30 mouse cellular contexts compared by ENCODE assay signal in the genomic region with DNA sequence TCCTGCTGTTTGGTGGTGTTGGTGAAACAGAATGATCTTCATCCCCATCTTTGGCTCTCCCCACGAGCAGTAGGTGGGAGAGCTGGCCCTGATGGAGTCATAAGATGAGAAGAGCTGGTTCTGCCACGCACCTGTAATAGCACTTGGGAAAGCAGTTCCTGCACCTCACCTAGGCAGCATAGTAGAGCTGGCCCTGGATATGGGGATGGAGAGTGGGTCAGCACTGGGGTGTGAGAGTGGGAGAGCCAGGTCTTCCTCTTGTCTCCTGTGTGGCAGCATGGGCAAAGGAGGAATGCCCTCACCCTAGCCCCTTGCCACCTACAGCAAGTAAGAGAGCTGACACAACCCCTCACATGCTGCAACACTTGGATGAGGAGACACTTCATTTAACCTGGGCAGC. TPM values are rescaled to one million over a fixed set of nuclear protein-coding genes. Genes with fewer than 3 reads are reported as not detected.
"Had no signal": no experiment of that assay in that cellular context is flagged by ENCODE, and none has a peak within 500 bp of the region (broad histone marks: within the 10 kb centered on the region; RNA-seq: fewer than 3 reads in every experiment).

No protein-coding gene starts in this region.

- ATAC-seq: hindbrain, embryonic 16.5 days; hindbrain, postnatal 0 days; inflammation-experienced regulatory T-cells, adult 6 months; intestine, embryonic 15.5 days; intestine, embryonic 16.5 days; intestine, postnatal 0 days had no signal

- DNase-seq: heart, postnatal 10 days; heart, postnatal 14 days; heart, postnatal 4 days; kidney, adult 11 months; kidney, adult 18-20 months; kidney, adult 2 months; kidney, adult 8-10 months; kidney, adult 9 months; kidney, postnatal 10 days; kidney, postnatal 14 days; kidney, postnatal 25 days; kidney, postnatal 36 days; kidney, postnatal 4 days; layer of hippocampus, adult 9-11 months; layer of hippocampus, postnatal 36 days had no signal

RNA-seq across cellular contexts. Expression of gene Olfr911-ps1, which starts 9.0 kb away (rescaled TPM):
- total RNA-seq: heart, postnatal 10 days; heart, postnatal 14 days; heart, postnatal 25 days; heart, postnatal 4 days; hematopoietic stem cell, adult 5-6 weeks; hindbrain, postnatal 0 days; layer of hippocampus, adult 18-20 months; layer of hippocampus, adult 2 months; layer of hippocampus, adult 8-10 months; layer of hippocampus, postnatal 10 days; layer of hippocampus, postnatal 14 days; layer of hippocampus, postnatal 25 days; layer of hippocampus, postnatal 36 days; left cerebral cortex, adult 18-20 months had no signal

RNA-seq across cellular contexts. Expression of gene Olfr907, which starts 16.8 kb away (rescaled TPM):
- total RNA-seq: heart, postnatal 10 days; heart, postnatal 14 days; heart, postnatal 25 days; heart, postnatal 4 days; hematopoietic stem cell, adult 5-6 weeks; hindbrain, postnatal 0 days; layer of hippocampus, adult 18-20 months; layer of hippocampus, adult 2 months; layer of hippocampus, adult 8-10 months; layer of hippocampus, postnatal 10 days; layer of hippocampus, postnatal 14 days; layer of hippocampus, postnatal 25 days; layer of hippocampus, postnatal 36 days; left cerebral cortex, adult 18-20 months had no signal

RNA-seq across cellular contexts. Expression of gene Olfr910, which starts 25.3 kb away (rescaled TPM):
- total RNA-seq: heart, postnatal 10 days; heart, postnatal 14 days; heart, postnatal 25 days; heart, postnatal 4 days; hematopoietic stem cell, adult 5-6 weeks; hindbrain, postnatal 0 days; layer of hippocampus, adult 18-20 months; layer of hippocampus, adult 2 months; layer of hippocampus, adult 8-10 months; layer of hippocampus, postnatal 10 days; layer of hippocampus, postnatal 14 days; layer of hippocampus, postnatal 25 days; layer of hippocampus, postnatal 36 days; left cerebral cortex, adult 18-20 months had no signal

RNA-seq across cellular contexts. Expression of gene Olfr906, which starts 25.5 kb away (rescaled TPM):
- total RNA-seq: heart, postnatal 10 days; heart, postnatal 14 days; heart, postnatal 25 days; heart, postnatal 4 days; hematopoietic stem cell, adult 5-6 weeks; hindbrain, postnatal 0 days; layer of hippocampus, adult 18-20 months; layer of hippocampus, adult 2 months; layer of hippocampus, adult 8-10 months; layer of hippocampus, postnatal 10 days; layer of hippocampus, postnatal 14 days; layer of hippocampus, postnatal 25 days; layer of hippocampus, postnatal 36 days; left cerebral cortex, adult 18-20 months had no signal

RNA-seq across cellular contexts. Expression of gene Olfr905, which starts 41.4 kb away (rescaled TPM):
- total RNA-seq: heart, postnatal 10 days; heart, postnatal 14 days; heart, postnatal 25 days; heart, postnatal 4 days; hematopoietic stem cell, adult 5-6 weeks; hindbrain, postnatal 0 days; layer of hippocampus, adult 18-20 months; layer of hippocampus, adult 2 months; layer of hippocampus, adult 8-10 months; layer of hippocampus, postnatal 14 days; layer of hippocampus, postnatal 36 days had no signal
